In genomic region chr10:127555703-127556102, GRCm38 (mm10) we compare ENCODE assay signal across 7 mouse cellular contexts. TPM values are rescaled to one million over a fixed set of nuclear protein-coding genes. Genes with fewer than 3 reads are reported as not detected.
DNase-seq lines count a peak whose midpoint lies in the region; ATAC-seq and TF ChIP-seq lines count a peak whose summit lies in the region.

No protein-coding gene starts in this region.

- peaks cover 97% of the 10 kb centered on the region for H3K36me3 ChIP-seq in hindbrain, embryonic 15.5 days
- H3K36me3 ChIP-seq in neural tube, embryonic 13.5 days, result peaks cover 100% of the 10 kb centered on the region
- peaks cover 96% of the 10 kb centered on the region for H3K36me3 ChIP-seq in kidney, embryonic 15.5 days

- no peak overlapping the region for H3K9ac ChIP-seq in hindbrain, embryonic 15.5 days
- no peak overlapping the region for H3K9ac ChIP-seq in neural tube, embryonic 13.5 days
- no peak overlapping the region for H3K9ac ChIP-seq in kidney, embryonic 15.5 days

- no peaks in the 10 kb centered on the region for H3K4me1 ChIP-seq in lung, adult 2 months (ENCODE audit: control insufficient read depth, insufficient read depth, low read length)
- H3K4me1 ChIP-seq in hindbrain, embryonic 15.5 days (replicated peaks), result no peaks in the 10 kb centered on the region
- H3K4me1 ChIP-seq in neural tube, embryonic 13.5 days (replicated peaks), result no peaks in the 10 kb centered on the region; the same call in 1 of the 2 replicates
- peaks cover 4% of the 10 kb centered on the region; the same call in 1 of the 2 replicates for H3K4me1 ChIP-seq in kidney, embryonic 15.5 days

- no peaks in the 10 kb centered on the region for H3K9me3 ChIP-seq in hindbrain, embryonic 15.5 days
- no peaks in the 10 kb centered on the region for H3K9me3 ChIP-seq in neural tube, embryonic 13.5 days
- H3K9me3 ChIP-seq in kidney, embryonic 15.5 days (replicated peaks), result no peaks in the 10 kb centered on the region

- no peak overlapping the region for H3K4me3 ChIP-seq in lung, adult 2 months (replicated peaks; ENCODE audit: extremely low read depth, low read depth, low read length)
- no peak overlapping the region for H3K4me3 ChIP-seq in hindbrain, embryonic 15.5 days
- H3K4me3 ChIP-seq in neural tube, embryonic 13.5 days, result no peak overlapping the region
- H3K4me3 ChIP-seq in kidney, embryonic 15.5 days (replicated peaks), result no peak overlapping the region

- H3K27ac ChIP-seq in hindbrain, embryonic 15.5 days (replicated peaks), result no peak overlapping the region
- peak overlapping the region; percentile 6; the same call in 1 of the 2 replicates for H3K27ac ChIP-seq in neural tube, embryonic 13.5 days (replicated peaks)
- H3K27ac ChIP-seq in kidney, embryonic 15.5 days, result no peak overlapping the region

- peak; percentile 69 for TF ChIP-seq CTCF in lung, adult 2 months (IDR thresholded peaks at IDR 0.05; ENCODE audit: insufficient read depth, low read length)

- 77% methylated on average over 18 of the region's 18 CpGs for WGBS in lung, adult 2 months
- 50% methylated on average over 18 of the region's 18 CpGs for WGBS in hindbrain, embryonic 15.5 days
- WGBS in neural tube, embryonic 13.5 days, result 66% methylated on average over 18 of the region's 18 CpGs
- WGBS in kidney, embryonic 15.5 days, result 67% methylated on average over 18 of the region's 18 CpGs

- no peak overlapping the region for H3K4me2 ChIP-seq in hindbrain, embryonic 15.5 days
- no peak overlapping the region for H3K4me2 ChIP-seq in neural tube, embryonic 13.5 days
- H3K4me2 ChIP-seq in kidney, embryonic 15.5 days, result no peak overlapping the region

- no peaks in the 10 kb centered on the region for H3K27me3 ChIP-seq in hindbrain, embryonic 15.5 days
- no peaks in the 10 kb centered on the region for H3K27me3 ChIP-seq in neural tube, embryonic 13.5 days
- no peaks in the 10 kb centered on the region for H3K27me3 ChIP-seq in kidney, embryonic 15.5 days

- ATAC-seq in hindbrain, embryonic 15.5 days (ENCODE audit: low FRiP score, low read depth), result 0 out of 2 replicates have a peak, but pooled peaks have one; percentile 21
- peak; percentile 17; the same call in 1 of the 2 replicates for ATAC-seq in neural tube, embryonic 13.5 days (ENCODE audit: low read depth)
- ATAC-seq in kidney, embryonic 15.5 days (replicated peaks; ENCODE audit: low FRiP score), result no peak

- TF ChIP-seq POLR2A in lung, adult 2 months (IDR thresholded peaks at IDR 0.05; ENCODE audit: borderline replicate concordance, extremely low read depth, low read depth, low read length), result no peak

- DNase-seq in lung, adult 2 months, result no peak
- no peak for DNase-seq in lung, postnatal 25 days (ENCODE audit: low spot score)
- peak; percentile 22 for DNase-seq in c-Kit-positive CD71-positive TER-119-negative erythroid progenitor cells, embryonic 14.5 days (ENCODE audit: low read depth)
- DNase-seq in right cerebral cortex, postnatal 25 days, result no peak

RNA-seq across cellular contexts. Expression of gene Nxph4, which starts 21.3 kb away (rescaled TPM):
- polyA plus RNA-seq in lung, adult 2 months (2012; rRNA removed), result 0.23 and 0.24 TPM in 2 replicates
- polyA plus RNA-seq in hindbrain, embryonic 15.5 days (2015; fragmentation: Nextera tagmentation; extraction: Ambion mirVana), result 161 and 194 TPM in 2 replicates
- 128 and 133 TPM in 2 replicates for polyA plus RNA-seq in neural tube, embryonic 13.5 days (2015; fragmentation: Nextera tagmentation; extraction: Ambion mirVana)
- polyA plus RNA-seq in kidney, embryonic 15.5 days (2015; fragmentation: Nextera tagmentation; extraction: Ambion mirVana), result 1.7 and 3.3 TPM in 2 replicates

RNA-seq across cellular contexts. Expression of gene Shmt2, which starts 33.5 kb away (rescaled TPM):
- 40.3 and 57.7 TPM in 2 replicates for polyA plus RNA-seq in lung, adult 2 months (2012; rRNA removed)
- 56.2 and 64.8 TPM in 2 replicates for polyA plus RNA-seq in hindbrain, embryonic 15.5 days (2015; fragmentation: Nextera tagmentation; extraction: Ambion mirVana)
- polyA plus RNA-seq in neural tube, embryonic 13.5 days (2015; fragmentation: Nextera tagmentation; extraction: Ambion mirVana), result 52.4 and 53.0 TPM in 2 replicates
- polyA plus RNA-seq in kidney, embryonic 15.5 days (2015; fragmentation: Nextera tagmentation; extraction: Ambion mirVana), result 99.8 and 111 TPM in 2 replicates

RNA-seq across cellular contexts. Expression of gene Ndufa4l2, which starts 40.9 kb away (rescaled TPM):
- polyA plus RNA-seq in lung, adult 2 months (2012; rRNA removed), result 107 and 124 TPM in 2 replicates
- polyA plus RNA-seq in hindbrain, embryonic 15.5 days (2015; fragmentation: Nextera tagmentation; extraction: Ambion mirVana), result 20.7 and 24.4 TPM in 2 replicates
- polyA plus RNA-seq in neural tube, embryonic 13.5 days (2015; fragmentation: Nextera tagmentation; extraction: Ambion mirVana), result 10.1 and 10.6 TPM in 2 replicates
- 51.2 and 72.2 TPM in 2 replicates for polyA plus RNA-seq in kidney, embryonic 15.5 days (2015; fragmentation: Nextera tagmentation; extraction: Ambion mirVana)

RNA-seq across cellular contexts. Expression of gene Stac3, which starts 54.2 kb away (rescaled TPM):
- polyA plus RNA-seq in lung, adult 2 months (2012; rRNA removed), result 1.5 and 5.8 TPM in 2 replicates
- 2.5 and 2.9 TPM in 2 replicates for polyA plus RNA-seq in hindbrain, embryonic 15.5 days (2015; fragmentation: Nextera tagmentation; extraction: Ambion mirVana)
- 2.4 and 3.2 TPM in 2 replicates for polyA plus RNA-seq in neural tube, embryonic 13.5 days (2015; fragmentation: Nextera tagmentation; extraction: Ambion mirVana)
- polyA plus RNA-seq in kidney, embryonic 15.5 days (2015; fragmentation: Nextera tagmentation; extraction: Ambion mirVana), result 2.4 and 4.2 TPM in 2 replicates

Comparison
In these comparisons a context has a peak if more than half of its experiments do, and no peak if none do; other contexts are left out.
1. RNA of gene Nxph4, which starts 21.3 kb away (polyA plus RNA-seq): 161 to 194 TPM in hindbrain, embryonic 15.5 days and 128 to 133 TPM in neural tube, embryonic 13.5 days; 1.7 to 3.3 TPM in kidney, embryonic 15.5 days and 0.23 to 0.24 TPM in lung, adult 2 months; every median in the first group is over 10 times any median in the second.